Mouse (Mus musculus): ENCODE measurements around the gene Dock10. TPM values are rescaled to one million over a fixed set of nuclear protein-coding genes. Genes with fewer than 3 reads are reported as not detected.
A peak's percentile ranks its signal among the peaks of the same experiment; 100 is the strongest.

Gene Dock10
- total and polyA plus RNA-seq, 2 experiments from 2014 or later = 1.2 to 5.2 TPM

DNA sequence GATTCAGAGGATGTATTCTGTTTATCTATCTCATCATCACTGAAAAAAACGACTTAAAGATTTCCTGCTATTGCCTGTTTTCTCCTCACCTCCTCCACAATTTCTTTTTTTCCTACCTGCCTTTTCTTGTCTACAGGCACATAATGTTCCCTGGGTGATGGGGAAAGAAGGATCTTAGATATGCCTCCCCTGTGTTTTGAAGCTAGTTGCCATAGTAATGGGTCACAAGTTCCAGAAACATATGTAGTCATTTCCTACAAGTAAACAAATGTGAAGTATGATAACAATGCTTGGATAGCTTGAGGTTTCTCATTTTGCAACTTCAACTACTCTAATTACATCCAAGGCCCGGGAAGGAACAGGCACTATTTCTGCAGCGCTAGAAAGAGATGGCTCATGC lies 42.4 kb downstream of the Dock10 start:
- Histone ChIP-seq H3K4me2 (ENCODE audit: low read depth, low read length) (no peak overlapping the region), H3K9ac (replicated peaks; ENCODE audit: low read depth, low read length) (no peak overlapping the region), H3K27ac (ENCODE audit: low read depth) (no peak overlapping the region), H3K27me3 (ENCODE audit: control insufficient read depth, insufficient read depth, low read length) (no peaks in the 10 kb centered on the region), H3K4me3 (ENCODE audit: low read depth, low read length) (no peak overlapping the region), H3K9me3 (replicated peaks; ENCODE audit: control insufficient read depth, low read length) (no peaks in the 10 kb centered on the region), H3K4me1 (ENCODE audit: control insufficient read depth, insufficient read depth) (peaks cover 9% of the 10 kb centered on the region; the same call in 1 of the 2 replicates), H3K36me3 (replicated peaks; ENCODE audit: control insufficient read depth, insufficient read depth, low read length) (no peaks in the 10 kb centered on the region)
- WGBS = 51% methylated on average over 3 of the region's 3 CpGs
- ATAC-seq (ENCODE audit: insufficient read depth, low read depth) = no peak
- TF ChIP-seq EP300 (IDR thresholded peaks at IDR 0.05; ENCODE audit: low read depth) (no peak), CTCF (IDR thresholded peaks at IDR 0.05; ENCODE audit: low read depth) (no peak)
- no peak for DNase-seq (ENCODE audit: low spot score)

GRCm38 (mm10) chr1:80713920-80714319 lies 44.4 kb downstream of the Dock10 start:
- H3K27me3 ChIP-seq (ENCODE audit: control insufficient read depth, insufficient read depth, low read length) = no peaks in the 10 kb centered on the region
- H3K4me3 ChIP-seq (ENCODE audit: low read depth, low read length) = no peak overlapping the region
- DNase-seq (ENCODE audit: low spot score) (no peak), ATAC-seq (ENCODE audit: insufficient read depth, low read depth) (no peak)
- H3K36me3 ChIP-seq (replicated peaks; ENCODE audit: control insufficient read depth, insufficient read depth, low read length) = no peaks in the 10 kb centered on the region
- no peak overlapping the region for H3K9ac ChIP-seq (replicated peaks; ENCODE audit: low read depth, low read length)
- H3K4me2 ChIP-seq (ENCODE audit: low read depth, low read length) = no peak overlapping the region
- 0 out of 2 replicates have a peak, but pooled peaks cover 4% of the 10 kb centered on the region for H3K4me1 ChIP-seq (ENCODE audit: control insufficient read depth, insufficient read depth)
- TF ChIP-seq EP300 (IDR thresholded peaks at IDR 0.05; ENCODE audit: low read depth) (no peak), CTCF (IDR thresholded peaks at IDR 0.05; ENCODE audit: low read depth) (no peak)
- 75% methylated on average over 1 of the region's 1 CpGs for WGBS
- no peaks in the 10 kb centered on the region for H3K9me3 ChIP-seq (replicated peaks; ENCODE audit: control insufficient read depth, low read length)
- no peak overlapping the region for H3K27ac ChIP-seq (ENCODE audit: low read depth)

GRCm38 (mm10) chr1:80710607-80711261 lies 47.6 kb downstream of the Dock10 start:
- Histone ChIP-seq H3K36me3 (replicated peaks; ENCODE audit: control insufficient read depth, insufficient read depth, low read length) (no peaks in the 10 kb centered on the region), H3K4me1 (ENCODE audit: control insufficient read depth, insufficient read depth) (0 out of 2 replicates have a peak, but pooled peaks cover 6% of the 10 kb centered on the region), H3K27me3 (ENCODE audit: control insufficient read depth, insufficient read depth, low read length) (no peaks in the 10 kb centered on the region), H3K27ac (ENCODE audit: low read depth) (peak overlapping the region; percentile 30; the same call in 1 of the 2 replicates), H3K4me2 (ENCODE audit: low read depth, low read length) (no peak overlapping the region), H3K9ac (replicated peaks; ENCODE audit: low read depth, low read length) (no peak overlapping the region), H3K4me3 (ENCODE audit: low read depth, low read length) (no peak overlapping the region), H3K9me3 (replicated peaks; ENCODE audit: control insufficient read depth, low read length) (no peaks in the 10 kb centered on the region)
- ATAC-seq (ENCODE audit: insufficient read depth, low read depth) (peak; percentile 53), DNase-seq (ENCODE audit: low spot score) (peak; percentile 36)
- no peak for TF ChIP-seq CTCF (IDR thresholded peaks at IDR 0.05; ENCODE audit: low read depth)
- TF ChIP-seq EP300 (IDR thresholded peaks at IDR 0.05; ENCODE audit: low read depth) = no peak
- WGBS = 48% methylated on average over 8 of the region's 8 CpGs

DNA sequence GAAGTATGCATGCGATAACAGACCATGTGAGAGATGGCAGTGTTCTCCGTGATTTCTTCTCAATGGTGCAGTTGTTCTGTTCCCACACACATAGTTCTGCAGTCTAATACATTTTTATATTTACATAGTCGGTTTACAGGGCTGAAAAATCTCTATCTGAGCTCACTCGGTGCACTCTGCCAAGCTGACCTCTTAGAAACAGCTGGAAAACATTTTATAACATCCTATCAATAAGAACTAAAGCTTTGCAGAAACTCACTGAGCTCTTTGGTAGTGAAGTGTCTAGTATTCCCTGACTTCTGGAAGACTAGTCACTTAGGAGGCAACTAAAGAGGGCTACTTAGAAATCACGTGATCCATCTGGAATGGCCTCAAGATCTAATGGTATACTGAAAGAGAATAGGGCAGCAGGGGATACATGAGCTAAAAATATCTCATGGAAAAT lies 48.2 kb downstream of the Dock10 start:
- Histone ChIP-seq H3K9ac (replicated peaks; ENCODE audit: low read depth, low read length) (no peak overlapping the region), H3K4me3 (ENCODE audit: low read depth, low read length) (no peak overlapping the region), H3K27me3 (ENCODE audit: control insufficient read depth, insufficient read depth, low read length) (no peaks in the 10 kb centered on the region), H3K4me2 (ENCODE audit: low read depth, low read length) (peak overlapping the region; percentile 40), H3K36me3 (replicated peaks; ENCODE audit: control insufficient read depth, insufficient read depth, low read length) (no peaks in the 10 kb centered on the region), H3K9me3 (replicated peaks; ENCODE audit: control insufficient read depth, low read length) (no peaks in the 10 kb centered on the region), H3K27ac (ENCODE audit: low read depth) (peak overlapping the region; percentile 30), H3K4me1 (ENCODE audit: control insufficient read depth, insufficient read depth) (0 out of 2 replicates have a peak, but pooled peaks cover 6% of the 10 kb centered on the region)
- WGBS = 44% methylated on average over 5 of the region's 5 CpGs
- ATAC-seq (ENCODE audit: insufficient read depth, low read depth) (peak; percentile 30; the same call in 1 of the 2 replicates), DNase-seq (ENCODE audit: low spot score) (peak; percentile 43)
- no peak for TF ChIP-seq EP300 (IDR thresholded peaks at IDR 0.05; ENCODE audit: low read depth)
- TF ChIP-seq CTCF (IDR thresholded peaks at IDR 0.05; ENCODE audit: low read depth) = no peak

GRCm38 (mm10) chr1:80709299-80709698 lies 49.0 kb downstream of the Dock10 start:
- Histone ChIP-seq H3K27ac (ENCODE audit: low read depth) (peak overlapping the region; percentile 30; the same call in 1 of the 2 replicates), H3K4me1 (ENCODE audit: control insufficient read depth, insufficient read depth) (0 out of 2 replicates have a peak, but pooled peaks cover 6% of the 10 kb centered on the region), H3K9me3 (replicated peaks; ENCODE audit: control insufficient read depth, low read length) (no peaks in the 10 kb centered on the region), H3K27me3 (ENCODE audit: control insufficient read depth, insufficient read depth, low read length) (no peaks in the 10 kb centered on the region), H3K36me3 (replicated peaks; ENCODE audit: control insufficient read depth, insufficient read depth, low read length) (no peaks in the 10 kb centered on the region), H3K4me3 (ENCODE audit: low read depth, low read length) (peak overlapping the region; percentile 13), H3K4me2 (ENCODE audit: low read depth, low read length) (peak overlapping the region; percentile 40), H3K9ac (replicated peaks; ENCODE audit: low read depth, low read length) (no peak overlapping the region)
- TF ChIP-seq EP300 (IDR thresholded peaks at IDR 0.05; ENCODE audit: low read depth) = no peak
- no peak for TF ChIP-seq CTCF (IDR thresholded peaks at IDR 0.05; ENCODE audit: low read depth)
- WGBS = 23% methylated on average over 14 of the region's 14 CpGs
- DNase-seq (ENCODE audit: low spot score) (no peak), ATAC-seq (ENCODE audit: insufficient read depth, low read depth) (peak; percentile 39; the same call in 1 of the 2 replicates)

Data from heart, postnatal 0 days (tissue).